Mouse (Mus musculus): Measurements from ENCODE around the gene Neu2. TPM values are rescaled to one million over a fixed set of nuclear protein-coding genes. Genes with fewer than 3 reads are reported as not detected.
A peak's percentile ranks its signal among the peaks of the same experiment; 100 is the strongest.

Gene Neu2
- polyA plus RNA-seq, 1 experiment from 2014 or later: 0.56 TPM

DNA sequence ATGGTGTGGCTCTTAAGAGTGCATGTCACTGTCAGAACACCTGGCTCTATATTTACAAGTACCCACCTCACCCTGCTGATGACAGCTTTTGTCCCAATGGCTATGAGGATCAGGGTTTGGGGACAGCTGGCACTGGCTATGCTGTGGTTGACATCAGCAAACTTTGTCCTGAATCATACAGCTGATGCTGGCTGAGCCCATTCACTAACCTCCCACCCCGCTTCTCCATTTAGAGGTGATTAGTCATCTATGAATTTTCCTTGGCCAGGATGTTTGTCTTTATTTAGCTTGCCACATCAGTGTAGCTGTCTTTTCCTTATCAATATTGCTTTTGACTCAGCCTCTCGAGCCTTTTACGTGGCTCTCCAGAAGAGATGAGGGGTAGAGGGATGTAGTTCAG is 17.4 kb upstream of the Neu2 start:
- no peak overlapping the region for H3K4me3 ChIP-seq (replicated peaks; ENCODE audit: low read length)
- no peak overlapping the region for H3K9ac ChIP-seq (replicated peaks; ENCODE audit: low read depth, low read length)
- H3K27ac ChIP-seq (ENCODE audit: low read length): no peak overlapping the region
- no peak for ATAC-seq
- no peaks in the 10 kb centered on the region for H3K9me3 ChIP-seq (ENCODE audit: control insufficient read depth, low read length)
- no peaks in the 10 kb centered on the region for H3K4me1 ChIP-seq (replicated peaks; ENCODE audit: control insufficient read depth, insufficient read depth, low read length)
- 92% methylated on average over 3 of the region's 3 CpGs for WGBS
- no peak overlapping the region for H3K4me2 ChIP-seq (ENCODE audit: low read length)
- no peaks in the 10 kb centered on the region for H3K27me3 ChIP-seq (replicated peaks; ENCODE audit: control insufficient read depth, insufficient read depth, low read length)
- H3K36me3 ChIP-seq (ENCODE audit: control insufficient read depth, insufficient read depth): no peaks in the 10 kb centered on the region

DNA sequence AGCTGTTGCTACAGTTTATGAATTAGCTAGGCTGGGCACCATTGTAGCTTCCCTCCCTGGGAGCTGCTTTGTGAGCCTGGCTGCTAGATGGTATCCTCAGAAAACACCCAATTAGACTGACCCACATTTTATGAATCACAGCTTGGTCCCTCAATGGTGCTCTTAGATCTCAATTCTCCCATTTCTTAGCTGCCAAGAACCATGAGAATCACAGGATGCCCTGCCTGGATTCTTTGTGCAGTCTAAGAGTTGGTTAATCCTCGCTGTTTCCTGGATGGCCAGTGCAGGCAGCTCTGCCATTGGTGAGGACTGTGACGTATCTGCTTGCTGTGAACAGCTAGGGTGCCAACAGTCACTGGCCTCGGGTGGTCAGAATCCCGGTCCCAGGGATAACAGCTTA is 16.1 kb upstream of the Neu2 start:
- Histone ChIP-seq H3K27me3 (replicated peaks; ENCODE audit: control insufficient read depth, insufficient read depth, low read length) (no peaks in the 10 kb centered on the region), H3K4me1 (replicated peaks; ENCODE audit: control insufficient read depth, insufficient read depth, low read length) (no peaks in the 10 kb centered on the region), H3K4me3 (replicated peaks; ENCODE audit: low read length) (no peak overlapping the region), H3K27ac (ENCODE audit: low read length) (no peak overlapping the region), H3K36me3 (ENCODE audit: control insufficient read depth, insufficient read depth) (no peaks in the 10 kb centered on the region), H3K4me2 (ENCODE audit: low read length) (no peak overlapping the region), H3K9me3 (ENCODE audit: control insufficient read depth, low read length) (no peaks in the 10 kb centered on the region), H3K9ac (replicated peaks; ENCODE audit: low read depth, low read length) (no peak overlapping the region)
- ATAC-seq: no peak
- WGBS: 62% methylated on average over 4 of the region's 4 CpGs

DNA sequence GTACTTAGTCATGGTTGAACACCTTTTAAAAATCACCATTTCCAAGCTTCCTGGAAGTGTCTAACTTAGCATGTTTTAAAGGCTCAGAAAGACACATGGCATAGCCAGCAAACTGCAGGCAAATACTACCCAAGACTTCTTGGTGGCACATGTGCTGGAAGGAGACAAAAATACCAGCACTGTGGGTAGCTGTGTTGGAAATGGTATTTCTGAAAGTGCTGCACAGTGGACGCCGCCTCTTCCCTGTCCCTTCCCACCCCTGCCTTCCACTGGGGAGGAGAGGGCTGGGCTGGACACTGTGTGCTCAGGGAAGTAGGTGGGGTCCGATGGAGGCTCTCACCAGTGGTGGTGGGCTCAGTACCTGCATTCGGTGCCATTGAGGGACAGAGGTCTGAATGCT is 4.2 kb upstream of the Neu2 start:
- H3K4me1 ChIP-seq (replicated peaks; ENCODE audit: control insufficient read depth, insufficient read depth, low read length): peaks cover 10% of the 10 kb centered on the region
- H3K27ac ChIP-seq (ENCODE audit: low read length): no peak overlapping the region
- no peaks in the 10 kb centered on the region for H3K36me3 ChIP-seq (ENCODE audit: control insufficient read depth, insufficient read depth)
- H3K27me3 ChIP-seq (replicated peaks; ENCODE audit: control insufficient read depth, insufficient read depth, low read length): peaks cover 11% of the 10 kb centered on the region
- no peak overlapping the region for H3K4me3 ChIP-seq (replicated peaks; ENCODE audit: low read length)
- H3K9ac ChIP-seq (replicated peaks; ENCODE audit: low read depth, low read length): no peak overlapping the region
- no peak for ATAC-seq
- no peaks in the 10 kb centered on the region for H3K9me3 ChIP-seq (ENCODE audit: control insufficient read depth, low read length)
- WGBS: 91% methylated on average over 4 of the region's 4 CpGs
- no peak overlapping the region for H3K4me2 ChIP-seq (ENCODE audit: low read length)

DNA sequence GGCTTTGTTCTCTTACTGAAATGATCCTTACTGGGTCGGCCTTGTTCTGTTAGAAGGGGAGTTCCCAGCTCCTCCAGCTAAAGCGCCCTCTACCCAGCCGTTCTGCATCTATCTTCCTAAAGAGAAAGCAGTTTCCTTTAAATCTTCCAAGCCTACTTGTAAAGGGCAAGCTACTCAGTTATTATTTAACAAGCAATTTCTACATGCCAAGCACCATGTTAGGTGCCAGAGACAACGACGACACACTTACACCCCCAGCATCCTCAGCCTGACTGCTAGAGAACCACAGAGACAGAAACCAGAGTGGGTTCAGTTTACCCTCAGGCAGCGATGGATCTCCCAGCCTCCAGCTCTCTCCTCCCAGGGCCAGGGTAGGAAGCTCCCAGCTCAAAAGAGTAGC is 1.8 kb upstream of the Neu2 start:
- no peak overlapping the region for H3K9ac ChIP-seq (replicated peaks; ENCODE audit: low read depth, low read length)
- peaks cover 16% of the 10 kb centered on the region for H3K27me3 ChIP-seq (replicated peaks; ENCODE audit: control insufficient read depth, insufficient read depth, low read length)
- no peak overlapping the region for H3K4me2 ChIP-seq (ENCODE audit: low read length)
- H3K9me3 ChIP-seq (ENCODE audit: control insufficient read depth, low read length): no peaks in the 10 kb centered on the region
- peaks cover 10% of the 10 kb centered on the region for H3K4me1 ChIP-seq (replicated peaks; ENCODE audit: control insufficient read depth, insufficient read depth, low read length)
- no peaks in the 10 kb centered on the region for H3K36me3 ChIP-seq (ENCODE audit: control insufficient read depth, insufficient read depth)
- no peak for ATAC-seq
- 49% methylated on average over 6 of the region's 6 CpGs for WGBS
- no peak overlapping the region for H3K4me3 ChIP-seq (replicated peaks; ENCODE audit: low read length)
- H3K27ac ChIP-seq (ENCODE audit: low read length): no peak overlapping the region

DNA sequence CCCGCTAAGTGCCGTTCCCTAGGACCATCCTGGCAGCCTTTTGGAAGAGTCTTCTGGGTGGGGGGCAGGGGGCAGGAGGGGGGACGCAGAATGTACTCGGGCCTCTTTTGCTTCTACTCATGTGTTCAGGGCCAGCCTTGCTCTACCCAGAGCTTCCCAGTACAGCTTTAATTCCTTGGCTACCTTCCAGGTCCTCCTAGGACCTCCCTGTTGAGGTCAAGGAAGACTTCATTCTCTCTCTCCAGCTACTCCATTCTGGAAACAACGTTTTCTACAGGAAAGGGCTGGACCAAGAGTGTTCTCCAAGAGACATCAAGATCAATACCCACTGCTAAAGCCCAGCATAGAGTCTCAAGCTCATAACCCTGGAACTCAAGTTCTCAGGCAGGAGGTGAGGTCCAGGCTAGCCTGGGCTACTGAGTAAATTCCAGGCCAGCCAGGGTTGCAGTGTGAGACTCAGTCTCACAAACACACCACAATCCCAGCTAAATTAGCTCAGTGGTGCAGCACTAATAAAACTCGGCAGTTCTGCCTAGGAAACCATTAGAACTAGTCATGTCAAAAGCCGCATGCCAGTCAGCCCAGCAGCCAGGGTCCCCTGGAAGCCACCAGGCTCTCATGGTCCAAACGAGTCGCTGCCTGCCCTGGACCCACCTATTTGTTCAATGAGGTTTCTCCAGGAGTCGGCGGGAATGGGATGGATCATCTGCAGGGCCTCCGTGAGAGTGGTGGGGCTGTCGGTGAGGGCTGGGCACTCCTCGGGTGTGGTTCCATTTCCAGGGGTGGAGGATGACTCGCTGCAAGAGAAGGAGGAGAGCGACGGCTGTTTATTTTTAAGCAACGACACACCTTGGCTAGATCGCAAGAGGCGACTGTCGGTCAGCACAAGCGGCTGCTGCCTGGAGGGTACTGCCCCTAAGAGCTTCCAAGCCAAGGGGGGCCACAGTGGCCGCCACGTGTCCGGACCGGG is 813 bp upstream of the Neu2 start:
- H3K4me3 ChIP-seq (replicated peaks; ENCODE audit: low read length): peak overlapping the region; percentile 83
- H3K4me1 ChIP-seq (replicated peaks; ENCODE audit: control insufficient read depth, insufficient read depth, low read length): peaks cover 10% of the 10 kb centered on the region
- H3K27me3 ChIP-seq (replicated peaks; ENCODE audit: control insufficient read depth, insufficient read depth, low read length): peaks cover 16% of the 10 kb centered on the region
- H3K9ac ChIP-seq (replicated peaks; ENCODE audit: low read depth, low read length): peak overlapping the region; percentile 87
- no peaks in the 10 kb centered on the region for H3K36me3 ChIP-seq (ENCODE audit: control insufficient read depth, insufficient read depth)
- no peak overlapping the region for H3K27ac ChIP-seq (ENCODE audit: low read length)
- no peaks in the 10 kb centered on the region for H3K9me3 ChIP-seq (ENCODE audit: control insufficient read depth, low read length)
- H3K4me2 ChIP-seq (ENCODE audit: low read length): peak overlapping the region; percentile 95
- ATAC-seq: no peak
- WGBS: 19% methylated on average over 26 of the region's 26 CpGs

DNA sequence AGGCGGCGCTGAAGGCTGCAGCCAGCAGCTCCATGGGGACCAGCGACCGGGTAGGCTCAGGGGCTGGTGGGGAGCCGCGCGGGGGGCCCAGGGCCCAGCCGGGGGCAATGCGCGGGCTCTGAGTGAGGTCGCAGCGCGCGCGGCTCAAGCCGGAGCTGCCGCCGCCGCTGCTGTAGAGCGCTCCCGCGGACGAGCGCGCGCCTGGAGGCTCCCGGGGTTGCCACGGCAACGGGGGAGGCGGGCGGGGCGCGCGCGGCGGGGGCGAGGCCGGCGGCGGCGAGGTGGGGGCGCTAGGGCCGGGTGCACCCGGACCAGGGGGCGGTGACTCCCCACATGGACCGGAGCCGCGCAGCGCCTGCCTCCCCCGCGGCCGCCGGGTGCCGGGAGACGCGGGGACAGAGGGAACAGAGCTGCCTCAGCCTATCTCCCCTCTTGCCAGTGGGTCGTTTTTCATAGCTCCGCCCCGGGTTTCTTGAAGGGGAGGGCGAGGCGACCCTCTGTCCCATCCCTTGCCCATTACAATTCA is 540 bp downstream of the Neu2 start:
- peaks cover 10% of the 10 kb centered on the region for H3K4me1 ChIP-seq (replicated peaks; ENCODE audit: control insufficient read depth, insufficient read depth, low read length)
- ATAC-seq: peak; percentile 93
- H3K4me2 ChIP-seq (ENCODE audit: low read length): peak overlapping the region; percentile 95
- no peak overlapping the region for H3K27ac ChIP-seq (ENCODE audit: low read length)
- H3K36me3 ChIP-seq (ENCODE audit: control insufficient read depth, insufficient read depth): no peaks in the 10 kb centered on the region
- peaks cover 16% of the 10 kb centered on the region for H3K27me3 ChIP-seq (replicated peaks; ENCODE audit: control insufficient read depth, insufficient read depth, low read length)
- peak overlapping the region; percentile 83 for H3K4me3 ChIP-seq (replicated peaks; ENCODE audit: low read length)
- H3K9me3 ChIP-seq (ENCODE audit: control insufficient read depth, low read length): no peaks in the 10 kb centered on the region
- H3K9ac ChIP-seq (replicated peaks; ENCODE audit: low read depth, low read length): peak overlapping the region; percentile 87
- WGBS: under 1% methylated on average over 35 of the region's 61 CpGs

DNA sequence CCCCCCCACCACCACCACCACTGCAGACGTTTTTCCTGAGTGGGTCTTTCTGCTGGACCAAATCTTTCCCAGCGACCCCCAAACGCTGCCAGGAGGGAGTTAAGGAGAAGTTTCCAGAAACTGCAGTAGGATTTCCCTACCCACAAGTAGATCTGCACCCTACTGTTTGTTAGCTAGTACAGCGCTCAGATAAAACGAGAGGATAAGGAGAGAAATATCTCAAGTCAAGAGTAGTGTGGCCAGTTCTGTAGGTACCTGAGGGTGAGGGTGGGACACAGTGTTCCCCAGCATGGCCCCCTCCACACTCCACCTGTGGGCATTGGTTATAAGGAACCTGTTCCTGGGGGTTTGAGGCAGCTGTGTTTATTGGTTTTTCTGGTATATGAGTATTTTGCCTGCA is 1.2 kb downstream of the Neu2 start:
- H3K9ac ChIP-seq (replicated peaks; ENCODE audit: low read depth, low read length): no peak overlapping the region
- no peaks in the 10 kb centered on the region for H3K36me3 ChIP-seq (ENCODE audit: control insufficient read depth, insufficient read depth)
- peak overlapping the region; percentile 95 for H3K4me2 ChIP-seq (ENCODE audit: low read length)
- 9% methylated on average over 5 of the region's 5 CpGs for WGBS
- ATAC-seq: peak; percentile 18; the same call in 1 of the 2 replicates
- no peaks in the 10 kb centered on the region for H3K9me3 ChIP-seq (ENCODE audit: control insufficient read depth, low read length)
- peaks cover 16% of the 10 kb centered on the region for H3K27me3 ChIP-seq (replicated peaks; ENCODE audit: control insufficient read depth, insufficient read depth, low read length)
- H3K4me3 ChIP-seq (replicated peaks; ENCODE audit: low read length): peak overlapping the region; percentile 83
- H3K4me1 ChIP-seq (replicated peaks; ENCODE audit: control insufficient read depth, insufficient read depth, low read length): peaks cover 10% of the 10 kb centered on the region
- H3K27ac ChIP-seq (ENCODE audit: low read length): no peak overlapping the region

DNA sequence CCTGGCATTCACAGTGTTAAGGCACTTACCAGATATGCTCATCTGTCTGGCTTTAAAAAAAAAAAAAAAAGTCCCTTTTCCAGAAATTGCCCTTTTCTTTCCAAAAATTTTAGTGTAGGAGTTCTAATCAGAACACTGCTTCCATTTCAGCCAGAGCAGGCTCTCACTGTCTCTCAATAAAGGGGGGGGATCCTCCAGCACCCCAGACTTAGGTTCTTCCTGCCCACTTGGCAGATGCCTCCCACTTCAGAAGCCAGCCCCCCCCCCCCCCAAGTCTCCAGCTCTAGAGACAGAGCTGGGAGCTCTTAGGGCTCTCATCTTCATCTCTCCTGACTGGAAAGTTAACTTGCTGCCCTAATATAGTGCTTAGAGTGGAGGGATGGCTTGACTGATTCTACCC is 10.8 kb downstream of the Neu2 start:
- no peaks in the 10 kb centered on the region for H3K9me3 ChIP-seq (ENCODE audit: control insufficient read depth, low read length)
- no peaks in the 10 kb centered on the region for H3K27me3 ChIP-seq (replicated peaks; ENCODE audit: control insufficient read depth, insufficient read depth, low read length)
- no peak overlapping the region for H3K9ac ChIP-seq (replicated peaks; ENCODE audit: low read depth, low read length)
- H3K36me3 ChIP-seq (ENCODE audit: control insufficient read depth, insufficient read depth): no peaks in the 10 kb centered on the region
- no peak overlapping the region for H3K4me2 ChIP-seq (ENCODE audit: low read length)
- H3K4me1 ChIP-seq (replicated peaks; ENCODE audit: control insufficient read depth, insufficient read depth, low read length): no peaks in the 10 kb centered on the region
- H3K27ac ChIP-seq (ENCODE audit: low read length): no peak overlapping the region
- no peak for ATAC-seq
- H3K4me3 ChIP-seq (replicated peaks; ENCODE audit: low read length): no peak overlapping the region

DNA sequence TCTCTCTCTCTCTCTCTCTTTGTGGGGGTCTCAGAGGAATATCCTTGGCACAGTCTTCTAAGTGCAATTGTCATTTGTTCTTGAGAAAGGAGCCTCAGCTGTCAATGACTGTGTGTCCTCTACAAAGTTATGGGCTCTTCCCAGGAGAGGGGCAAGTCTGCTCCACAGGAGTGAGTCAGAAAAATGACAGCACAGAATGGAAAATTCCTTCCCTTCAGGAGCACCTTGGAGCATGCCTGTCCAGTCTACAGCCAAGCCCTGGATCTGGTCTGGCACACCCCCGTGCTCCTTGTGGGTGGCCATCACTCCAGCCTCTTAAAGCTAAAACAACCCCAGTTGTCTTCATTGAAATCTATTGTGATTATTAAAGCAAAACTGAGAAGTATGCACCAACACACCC is 11.8 kb downstream of the Neu2 start:
- WGBS: 55% methylated on average over 1 of the region's 1 CpGs
- Histone ChIP-seq H3K27me3 (replicated peaks; ENCODE audit: control insufficient read depth, insufficient read depth, low read length) (no peaks in the 10 kb centered on the region), H3K4me2 (ENCODE audit: low read length) (no peak overlapping the region), H3K4me3 (replicated peaks; ENCODE audit: low read length) (no peak overlapping the region), H3K9me3 (ENCODE audit: control insufficient read depth, low read length) (no peaks in the 10 kb centered on the region), H3K27ac (ENCODE audit: low read length) (no peak overlapping the region), H3K36me3 (ENCODE audit: control insufficient read depth, insufficient read depth) (no peaks in the 10 kb centered on the region), H3K4me1 (replicated peaks; ENCODE audit: control insufficient read depth, insufficient read depth, low read length) (no peaks in the 10 kb centered on the region), H3K9ac (replicated peaks; ENCODE audit: low read depth, low read length) (no peak overlapping the region)
- no peak for ATAC-seq
